Mouse (Mus musculus): Measurements from ENCODE around the gene Med13l. TPM values are rescaled to one million over a fixed set of nuclear protein-coding genes. Genes with fewer than 3 reads are reported as not detected.

Gene Med13l
- total and polyA plus RNA-seq, 2 experiments from 2014 or later, result 10.5 to 29.5 TPM

DNA sequence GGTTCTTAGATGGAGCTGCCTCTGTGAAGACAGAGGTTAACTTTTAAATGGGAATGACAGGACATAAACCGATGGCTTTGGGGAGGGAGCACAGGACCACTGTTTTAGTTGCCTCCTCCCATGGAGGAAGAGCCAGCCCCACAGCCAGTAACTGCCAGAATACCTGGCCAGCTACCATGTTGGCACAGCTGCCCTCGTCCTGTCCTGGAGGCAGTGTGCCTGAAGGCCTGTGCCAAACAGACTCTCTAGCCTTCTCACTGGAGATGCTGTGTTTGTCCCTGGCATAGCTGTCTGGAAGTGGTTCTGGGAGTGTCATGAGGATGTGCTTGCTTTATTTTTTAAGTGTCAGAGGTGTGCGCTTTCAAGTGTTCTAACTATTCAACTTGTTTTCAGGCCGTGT lies 173.1 kb downstream of the Med13l start:
- no peak overlapping the region for H3K4me3 ChIP-seq (ENCODE audit: low read depth, low read length)
- ATAC-seq (ENCODE audit: low FRiP score) (no peak), DNase-seq (ENCODE audit: low spot score) (no peak)
- no peak overlapping the region for H3K4me2 ChIP-seq (ENCODE audit: low read depth, low read length, poor library complexity, severe bottlenecking)
- no peak for TF ChIP-seq CTCF (IDR thresholded peaks at IDR 0.05)
- no peak overlapping the region for H3K9ac ChIP-seq (replicated peaks; ENCODE audit: low read length, poor library complexity, severe bottlenecking)
- H3K9me3 ChIP-seq (ENCODE audit: low read length), result no peaks in the 10 kb centered on the region
- no peaks in the 10 kb centered on the region for H3K27me3 ChIP-seq (ENCODE audit: insufficient read depth, low read length)
- 90% methylated on average over 4 of the region's 4 CpGs for WGBS
- peaks cover 45% of the 10 kb centered on the region for H3K36me3 ChIP-seq (ENCODE audit: insufficient read depth, low read length)
- no peak overlapping the region for H3K27ac ChIP-seq (ENCODE audit: low read depth, low read length)
- no peaks in the 10 kb centered on the region for H3K4me1 ChIP-seq (ENCODE audit: insufficient read depth, low read length)

DNA sequence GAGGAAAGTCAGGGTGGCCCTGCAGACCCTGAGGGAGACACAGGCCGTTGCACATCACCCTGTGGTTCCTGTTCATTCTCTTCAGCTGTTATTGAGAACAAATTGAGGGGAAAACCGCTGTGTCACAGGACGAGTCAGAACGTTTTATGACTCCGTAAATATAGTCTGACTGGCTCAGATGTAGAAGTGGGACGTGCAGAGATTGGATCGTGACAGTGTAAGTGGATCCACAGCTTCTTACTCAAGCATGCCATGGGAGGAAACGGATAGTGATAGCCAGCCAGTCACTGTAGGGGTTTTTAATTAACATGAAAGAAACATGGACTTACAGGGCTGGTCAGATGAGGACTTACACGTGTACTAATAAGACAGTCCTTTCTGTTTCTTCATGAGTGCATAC lies 174.0 kb downstream of the Med13l start:
- DNase-seq (ENCODE audit: low spot score) (no peak), ATAC-seq (ENCODE audit: low FRiP score) (no peak)
- no peaks in the 10 kb centered on the region for H3K27me3 ChIP-seq (ENCODE audit: insufficient read depth, low read length)
- H3K36me3 ChIP-seq (ENCODE audit: insufficient read depth, low read length), result peaks cover 45% of the 10 kb centered on the region
- no peak overlapping the region for H3K4me2 ChIP-seq (ENCODE audit: low read depth, low read length, poor library complexity, severe bottlenecking)
- 80% methylated on average over 9 of the region's 9 CpGs for WGBS
- no peak overlapping the region for H3K9ac ChIP-seq (replicated peaks; ENCODE audit: low read length, poor library complexity, severe bottlenecking)
- no peak for TF ChIP-seq CTCF (IDR thresholded peaks at IDR 0.05)
- H3K4me1 ChIP-seq (ENCODE audit: insufficient read depth, low read length), result no peaks in the 10 kb centered on the region
- no peak overlapping the region for H3K27ac ChIP-seq (ENCODE audit: low read depth, low read length)
- no peaks in the 10 kb centered on the region for H3K9me3 ChIP-seq (ENCODE audit: low read length)
- no peak overlapping the region for H3K4me3 ChIP-seq (ENCODE audit: low read depth, low read length)

DNA sequence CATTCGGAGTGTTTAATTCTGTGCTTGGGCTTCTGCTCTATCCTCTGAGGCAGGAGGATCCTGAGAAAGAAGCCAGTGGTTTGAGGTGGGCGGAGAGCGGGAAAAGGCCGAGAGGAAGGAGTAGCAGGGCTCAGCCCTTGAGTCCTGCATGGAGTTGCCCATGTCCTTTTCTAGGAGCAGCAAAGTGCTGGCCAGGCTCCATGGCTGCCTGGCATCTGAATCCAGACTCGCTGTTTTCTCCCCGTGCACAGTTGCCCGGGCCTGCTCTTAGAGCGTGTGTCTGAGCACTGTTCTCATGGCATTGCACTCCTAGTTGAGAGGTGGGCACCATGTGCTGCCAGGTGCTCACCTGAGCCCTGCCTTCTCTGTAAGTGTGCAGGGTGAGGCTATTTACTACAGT lies 175.3 kb downstream of the Med13l start:
- no peak for ATAC-seq (ENCODE audit: low FRiP score)

DNA sequence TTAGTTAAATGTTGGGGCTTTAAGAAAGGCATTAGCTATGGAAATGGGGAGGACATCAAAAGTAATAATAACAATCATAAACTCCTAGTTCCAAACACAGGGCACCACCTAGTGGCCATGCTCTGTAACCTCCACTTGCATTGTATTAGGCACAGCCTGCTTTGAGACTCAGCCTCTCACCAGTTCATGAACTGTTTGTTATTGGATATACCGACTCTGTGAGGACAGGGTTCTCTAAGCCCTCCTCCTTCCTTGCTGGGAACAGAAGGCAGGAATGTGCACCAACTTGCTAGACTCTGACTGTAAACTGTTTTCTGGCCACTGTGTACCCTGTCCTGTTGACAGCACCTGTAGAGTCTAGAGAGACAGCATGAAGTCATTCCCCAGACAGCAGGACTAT lies 177.1 kb downstream of the Med13l start:
- peak; percentile 93 for TF ChIP-seq CTCF (IDR thresholded peaks at IDR 0.05)
- Histone ChIP-seq H3K4me3 (ENCODE audit: low read depth, low read length) (no peak overlapping the region), H3K27ac (ENCODE audit: low read depth, low read length) (no peak overlapping the region), H3K4me2 (ENCODE audit: low read depth, low read length, poor library complexity, severe bottlenecking) (no peak overlapping the region), H3K9ac (replicated peaks; ENCODE audit: low read length, poor library complexity, severe bottlenecking) (no peak overlapping the region), H3K9me3 (ENCODE audit: low read length) (peaks cover 5% of the 10 kb centered on the region; the same call in 1 of the 2 replicates), H3K27me3 (ENCODE audit: insufficient read depth, low read length) (no peaks in the 10 kb centered on the region), H3K36me3 (ENCODE audit: insufficient read depth, low read length) (peaks cover 53% of the 10 kb centered on the region), H3K4me1 (ENCODE audit: insufficient read depth, low read length) (no peaks in the 10 kb centered on the region)
- ATAC-seq (ENCODE audit: low FRiP score) (no peak), DNase-seq (ENCODE audit: low spot score) (peak; percentile 82)
- WGBS, result 42% methylated on average over 1 of the region's 1 CpGs

More for the DNA sequence above, 175.3 kb downstream of the Med13l start:
- no peak overlapping the region for H3K9ac ChIP-seq (replicated peaks; ENCODE audit: low read length, poor library complexity, severe bottlenecking)
- peaks cover 5% of the 10 kb centered on the region; the same call in 1 of the 2 replicates for H3K9me3 ChIP-seq (ENCODE audit: low read length)
- H3K27ac ChIP-seq (ENCODE audit: low read depth, low read length), result no peak overlapping the region
- no peak for TF ChIP-seq CTCF (IDR thresholded peaks at IDR 0.05)
- no peak overlapping the region for H3K4me3 ChIP-seq (ENCODE audit: low read depth, low read length)
- H3K4me2 ChIP-seq (ENCODE audit: low read depth, low read length, poor library complexity, severe bottlenecking), result no peak overlapping the region
- H3K4me1 ChIP-seq (ENCODE audit: insufficient read depth, low read length), result no peaks in the 10 kb centered on the region
- H3K36me3 ChIP-seq (ENCODE audit: insufficient read depth, low read length), result peaks cover 43% of the 10 kb centered on the region
- DNase-seq (ENCODE audit: low spot score), result no peak
- WGBS, result 92% methylated on average over 8 of the region's 8 CpGs
- H3K27me3 ChIP-seq (ENCODE audit: insufficient read depth, low read length), result no peaks in the 10 kb centered on the region

DNA sequence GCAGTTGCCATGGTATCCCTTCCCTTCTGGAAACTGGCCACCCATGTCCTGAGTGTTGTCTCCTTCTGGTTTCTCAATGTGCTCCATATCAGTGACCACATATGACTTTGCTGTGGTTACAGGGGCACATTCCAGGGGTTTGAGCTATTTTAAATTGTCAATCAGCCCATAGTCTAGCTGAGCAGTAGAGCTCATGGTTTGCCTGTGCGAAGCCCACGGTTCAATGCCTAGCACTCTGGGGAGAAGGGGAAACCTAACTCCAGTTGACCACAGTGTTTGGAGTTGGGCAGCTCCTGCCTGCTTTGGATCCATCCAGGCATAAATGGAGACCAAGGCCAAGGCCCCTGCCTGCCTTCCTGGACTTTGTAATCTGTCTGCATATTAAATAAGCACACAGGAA lies 182.6 kb downstream of the Med13l start:
- Histone ChIP-seq H3K4me1 (ENCODE audit: insufficient read depth, low read length) (no peaks in the 10 kb centered on the region), H3K36me3 (ENCODE audit: insufficient read depth, low read length) (peaks cover 76% of the 10 kb centered on the region), H3K27ac (ENCODE audit: low read depth, low read length) (no peak overlapping the region), H3K4me2 (ENCODE audit: low read depth, low read length, poor library complexity, severe bottlenecking) (no peak overlapping the region), H3K9ac (replicated peaks; ENCODE audit: low read length, poor library complexity, severe bottlenecking) (no peak overlapping the region), H3K9me3 (ENCODE audit: low read length) (peaks cover 5% of the 10 kb centered on the region; the same call in 1 of the 2 replicates), H3K4me3 (ENCODE audit: low read depth, low read length) (no peak overlapping the region), H3K27me3 (ENCODE audit: insufficient read depth, low read length) (no peaks in the 10 kb centered on the region)
- DNase-seq (ENCODE audit: low spot score) (no peak), ATAC-seq (ENCODE audit: low FRiP score) (no peak)
- TF ChIP-seq CTCF (IDR thresholded peaks at IDR 0.05), result no peak
- WGBS, result 95% methylated on average over 2 of the region's 2 CpGs

DNA sequence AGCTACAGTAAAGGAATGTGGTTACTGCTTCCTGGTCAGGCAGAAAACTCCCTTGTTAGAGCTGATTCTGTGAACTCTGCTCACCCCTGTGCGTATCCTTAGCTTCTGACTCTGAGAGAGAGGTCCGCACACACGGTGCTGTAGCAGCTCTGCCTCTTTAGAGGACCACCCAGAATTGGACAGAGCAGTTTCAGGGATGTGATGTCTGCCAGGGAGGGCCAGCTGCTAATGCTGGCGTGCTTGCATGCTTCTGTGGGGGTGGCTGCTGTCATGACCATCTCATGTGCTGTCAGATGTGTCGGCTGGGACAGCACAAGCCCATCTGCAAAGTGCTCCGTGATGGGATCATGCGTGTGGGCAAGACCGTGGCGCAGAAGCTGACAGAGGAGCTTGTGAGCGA lies 186.5 kb downstream of the Med13l start:
- no peak overlapping the region for H3K9ac ChIP-seq (replicated peaks; ENCODE audit: low read length, poor library complexity, severe bottlenecking)
- WGBS, result 90% methylated on average over 10 of the region's 10 CpGs

More for the DNA sequence above, 186.5 kb downstream of the Med13l start:
- DNase-seq (ENCODE audit: low spot score), result peak; percentile 40
- Histone ChIP-seq H3K36me3 (ENCODE audit: insufficient read depth, low read length) (peaks cover 84% of the 10 kb centered on the region), H3K4me2 (ENCODE audit: low read depth, low read length, poor library complexity, severe bottlenecking) (no peak overlapping the region), H3K9me3 (ENCODE audit: low read length) (no peaks in the 10 kb centered on the region), H3K4me1 (ENCODE audit: insufficient read depth, low read length) (no peaks in the 10 kb centered on the region), H3K27ac (ENCODE audit: low read depth, low read length) (no peak overlapping the region), H3K27me3 (ENCODE audit: insufficient read depth, low read length) (no peaks in the 10 kb centered on the region), H3K4me3 (ENCODE audit: low read depth, low read length) (no peak overlapping the region)
- no peak for ATAC-seq (ENCODE audit: low FRiP score)
- TF ChIP-seq CTCF (IDR thresholded peaks at IDR 0.05), result no peak

Measured in midbrain, postnatal 0 days (tissue).